Mouse (Mus musculus) liver (tissue): ENCODE measurements around the gene Stk11.

Source experiments
- DNase-seq: peaks from one replicate; pipeline ENCODE4 v3.0.0-alpha.2; 2020; ENCODE audit warnings: mixed read lengths

Stk11 gene

GRCm38 (mm10) chr10:80097275-80097674, 18.3 kb upstream of the Stk11 start:
- DNase-seq, result peak; percentile 78

- DNase-seq, result peak; percentile 34
These were observed 17.0 kb upstream of the Stk11 start for GRCm38 (mm10) chr10:80098630-80099029.

DNA sequence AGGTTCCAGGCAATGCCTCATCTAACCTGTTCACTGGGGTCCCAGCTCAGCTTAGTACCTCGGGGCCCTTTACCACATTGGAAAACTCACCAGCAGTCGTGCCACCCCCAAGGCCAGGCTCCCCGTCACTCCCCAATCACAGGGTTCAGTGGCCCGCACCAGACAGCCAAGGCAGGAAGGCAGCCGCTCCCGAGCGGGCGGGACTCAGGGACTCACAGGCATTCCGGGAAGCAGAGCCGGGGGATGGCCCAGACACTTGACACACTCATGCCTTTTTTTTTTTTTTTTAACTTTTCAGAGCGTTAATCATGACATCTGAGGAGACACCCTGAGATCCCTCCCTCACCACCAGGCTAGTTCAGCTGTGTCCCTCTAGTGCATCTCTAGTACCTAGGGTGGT, 14.6 kb upstream of the Stk11 start:
- peak; percentile 57 for DNase-seq

DNA sequence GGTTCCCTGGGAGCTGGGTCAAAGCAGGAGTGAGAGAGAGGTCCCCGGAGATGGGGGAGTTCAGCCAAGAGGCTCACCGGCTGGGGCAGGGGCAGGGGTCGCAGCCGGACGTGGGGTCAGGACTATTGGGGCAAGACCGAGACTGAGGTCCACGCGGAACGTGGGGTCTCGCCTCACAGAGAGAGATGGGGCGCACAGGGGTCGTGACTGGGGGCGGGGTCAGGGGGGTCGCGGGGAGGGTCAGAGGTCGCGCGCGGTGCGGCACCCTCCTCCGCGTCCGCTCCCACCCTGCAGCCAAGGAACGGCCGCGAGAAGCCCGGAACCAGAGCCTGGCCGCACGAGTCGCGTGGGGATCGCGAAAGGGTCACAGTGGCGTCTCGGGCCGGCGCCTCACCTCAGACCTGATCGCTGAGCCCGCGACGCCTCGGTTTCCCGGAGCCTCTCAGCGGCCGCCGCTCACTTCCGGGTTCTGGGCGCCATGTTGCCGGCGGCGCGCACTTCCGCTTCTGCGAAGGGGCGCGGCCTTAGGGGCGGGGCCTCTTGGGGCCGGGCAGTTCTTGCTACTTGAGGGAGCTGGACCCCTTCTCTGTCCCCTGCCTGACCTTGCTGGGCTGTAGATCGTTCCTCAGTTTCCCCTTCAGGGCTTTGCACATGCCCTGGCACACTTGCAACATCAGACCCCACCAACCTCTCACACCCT, 13.2 kb upstream of the Stk11 start:
- DNase-seq, result peak; percentile 93

- DNase-seq, result peak; percentile 47
These were observed 12.6 kb upstream of the Stk11 start for GRCm38 (mm10) chr10:80103032-80103431.

DNA sequence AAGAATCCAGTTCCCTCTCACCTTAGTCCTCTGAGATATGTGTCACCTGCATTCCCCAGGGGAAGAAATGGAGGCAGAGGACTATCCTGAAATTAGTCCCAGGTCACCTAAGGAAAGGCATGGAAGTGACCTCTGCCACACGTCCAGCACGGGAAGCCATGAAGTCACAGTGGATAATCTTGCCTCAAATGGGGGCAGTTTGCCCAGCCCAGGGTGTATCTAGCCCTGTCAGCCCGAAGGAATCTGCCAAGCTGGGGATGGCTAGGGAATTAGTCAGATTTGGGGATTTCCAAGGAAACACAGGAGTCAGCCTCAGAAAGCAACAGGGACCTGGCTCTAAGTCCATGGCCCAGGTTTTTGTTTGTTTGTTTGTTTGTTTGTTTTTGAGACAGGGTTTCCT, 11.4 kb upstream of the Stk11 start:
- DNase-seq, result no peak

DNA sequence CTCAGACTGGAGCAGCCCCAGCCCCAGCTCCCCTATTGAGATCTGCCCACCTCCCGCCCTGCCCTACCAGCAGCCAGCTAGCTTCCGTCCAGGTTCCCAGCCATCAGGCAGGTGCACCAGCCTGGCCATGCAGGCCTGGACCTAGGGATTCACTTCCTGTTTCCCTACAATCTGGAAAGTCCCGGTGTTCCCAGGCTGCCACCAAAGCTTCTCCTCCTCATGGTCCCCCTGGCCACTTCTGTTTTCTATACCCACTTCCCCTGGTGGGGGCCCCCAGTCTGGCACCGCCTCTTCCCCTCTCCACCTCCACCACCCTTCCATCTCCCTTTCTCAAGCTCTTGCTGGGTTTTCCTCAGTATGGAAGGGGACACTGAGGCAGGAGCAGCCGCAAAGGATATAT, 10.1 kb upstream of the Stk11 start, which contains the start of gene Sbno2:
Gene Sbno2, minus strand, starts transcription at position 112 of the 400 bp plus-strand sequence.
- DNase-seq, result no peak

- DNase-seq, result no peak
These were observed 9.7 kb upstream of the Stk11 start for GRCm38 (mm10) chr10:80105926-80106325.

GRCm38 (mm10) chr10:80107678-80108077, 7.9 kb upstream of the Stk11 start:
- no peak for DNase-seq

DNA sequence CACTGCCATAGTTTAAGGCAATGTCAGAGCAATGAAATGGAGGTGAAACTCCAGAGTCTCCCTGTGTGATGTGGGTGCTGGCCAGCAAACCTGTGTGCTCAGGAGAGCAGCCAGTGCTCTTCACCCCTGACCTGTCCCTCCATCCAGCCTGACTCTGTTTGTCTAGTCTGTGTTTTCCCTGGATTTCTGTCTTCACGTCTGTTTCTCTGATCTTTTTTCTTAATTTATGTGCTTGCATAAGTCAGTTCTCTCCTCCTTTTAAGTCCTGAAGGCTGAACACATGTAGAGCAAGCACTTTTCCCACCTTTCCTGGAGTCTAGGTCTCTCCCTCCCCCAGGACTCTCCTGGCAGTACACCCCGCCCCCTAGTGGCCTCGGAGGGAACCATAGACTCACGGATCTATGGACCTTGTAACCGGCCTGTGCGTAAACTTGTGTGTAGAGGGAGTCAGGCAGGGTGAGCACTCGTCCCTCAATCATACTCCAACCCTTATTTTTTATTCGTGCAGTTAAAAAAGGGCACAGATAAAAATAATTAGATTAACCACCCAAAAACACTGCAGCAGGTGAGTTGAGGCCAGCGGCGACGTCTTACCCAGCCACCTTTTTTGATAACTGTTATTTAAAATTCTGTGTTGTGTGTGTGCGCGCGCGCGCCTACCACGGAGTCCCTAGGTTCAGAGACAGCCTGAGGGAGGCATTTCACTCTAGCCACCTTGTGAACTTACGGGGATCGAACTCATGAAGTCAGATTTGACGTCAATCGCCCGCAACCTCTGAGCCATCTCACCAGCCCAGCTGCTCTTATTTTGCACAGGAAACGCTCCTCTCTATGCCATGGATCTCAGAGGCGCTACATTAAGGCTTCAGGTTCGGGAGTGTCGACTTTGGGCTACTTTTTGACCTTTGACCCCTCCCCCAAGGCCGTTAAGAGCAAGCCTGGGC, 990 bp upstream of the Stk11 start:
- peak; percentile 98 for DNase-seq

DNA sequence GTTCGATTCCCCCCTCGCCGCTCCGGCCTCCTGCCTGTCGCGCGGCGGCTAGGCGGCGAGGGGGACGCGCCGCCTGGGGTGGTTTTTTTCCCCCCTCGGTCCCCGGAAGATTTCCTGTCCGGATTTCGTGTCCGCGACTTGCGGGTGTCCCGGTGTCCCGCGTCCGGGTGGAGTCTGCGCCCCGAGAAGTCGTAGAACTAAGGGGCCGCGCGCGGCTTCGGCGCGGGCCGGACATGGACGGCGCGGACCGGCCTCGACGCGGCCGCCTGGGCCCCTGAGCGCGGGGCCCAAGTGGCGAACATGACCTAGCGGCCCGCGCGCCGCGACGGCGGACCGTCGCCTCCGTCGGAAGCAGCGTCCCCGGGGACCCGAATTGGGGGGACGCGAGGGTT, 337 bp downstream of the Stk11 start:
- peak; percentile 40 for DNase-seq

DNA sequence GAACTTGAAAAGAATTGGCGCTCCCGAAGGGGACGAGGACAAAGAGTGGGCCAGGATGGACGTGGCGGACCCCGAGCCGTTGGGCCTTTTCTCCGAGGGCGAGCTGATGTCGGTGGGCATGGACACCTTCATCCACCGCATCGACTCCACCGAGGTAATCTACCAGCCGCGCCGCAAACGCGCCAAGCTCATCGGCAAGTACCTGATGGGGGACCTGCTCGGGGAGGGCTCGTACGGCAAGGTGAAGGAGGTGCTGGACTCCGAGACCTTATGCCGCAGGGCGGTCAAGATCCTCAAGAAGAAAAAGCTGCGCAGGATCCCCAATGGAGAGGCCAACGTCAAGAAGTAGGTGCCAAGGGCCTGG, 942 bp downstream of the Stk11 start:
- peak; percentile 58 for DNase-seq

DNA sequence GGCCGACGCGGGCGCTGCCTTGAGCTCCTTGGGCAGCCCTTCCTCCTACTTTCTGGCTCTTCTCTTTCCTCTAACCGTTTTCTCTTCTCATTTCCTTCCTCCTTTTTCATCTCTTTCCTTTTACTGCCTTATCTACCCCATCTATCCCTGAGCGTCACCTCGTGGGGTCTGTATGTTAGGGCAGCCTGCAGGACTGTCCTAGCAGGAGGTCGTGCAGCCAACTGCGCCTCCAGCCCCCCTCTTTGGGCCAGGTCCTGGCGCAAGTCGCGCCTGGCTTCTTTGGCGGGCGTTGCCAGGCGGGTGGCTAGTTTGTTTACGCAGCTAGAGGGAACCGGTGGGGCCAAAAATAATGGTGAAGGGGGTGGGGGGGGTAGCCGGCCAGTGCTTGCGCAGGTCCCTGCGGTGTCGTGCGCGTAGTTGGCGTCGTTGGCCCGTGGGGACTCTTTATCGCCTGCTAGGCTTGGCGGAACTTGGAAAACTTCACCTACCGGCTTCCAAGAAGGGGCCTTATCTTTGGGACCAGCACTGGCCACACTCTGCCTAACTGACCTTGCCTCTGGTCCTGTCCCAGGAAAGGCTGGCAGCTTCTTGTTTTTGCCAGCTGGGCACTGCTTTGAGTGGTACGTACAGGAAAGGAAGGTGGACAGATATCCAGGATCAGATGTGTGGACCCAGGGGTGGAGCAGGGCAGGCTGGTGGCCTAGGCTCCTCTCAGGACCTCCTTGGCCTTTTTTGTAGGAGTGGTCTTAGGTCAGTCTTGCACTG, 1.5 kb downstream of the Stk11 start:
- DNase-seq, result peak; percentile 82

DNA sequence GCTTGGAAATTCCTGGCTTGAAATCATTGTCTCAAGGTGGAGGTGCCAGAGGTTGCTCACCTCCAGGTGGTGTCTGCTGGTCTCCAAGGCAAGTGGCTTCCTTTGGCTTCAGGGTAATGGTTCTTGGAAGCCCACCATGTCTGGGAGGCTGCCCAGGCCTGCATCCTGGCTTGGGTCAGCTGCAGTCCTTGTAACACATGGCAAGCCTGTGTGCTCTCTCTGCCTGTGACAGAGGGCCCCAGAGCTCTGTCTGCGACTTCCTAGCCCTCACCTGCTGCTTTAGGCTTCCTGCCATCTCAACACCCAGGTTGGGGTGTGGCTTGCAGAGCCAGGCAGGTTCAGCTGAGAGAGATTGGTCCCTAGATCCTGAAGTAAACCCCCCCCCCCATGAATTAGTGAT, 2.1 kb downstream of the Stk11 start:
- no peak for DNase-seq

- DNase-seq, result no peak
These were observed 2.9 kb downstream of the Stk11 start for GRCm38 (mm10) chr10:80118552-80118951.

DNA sequence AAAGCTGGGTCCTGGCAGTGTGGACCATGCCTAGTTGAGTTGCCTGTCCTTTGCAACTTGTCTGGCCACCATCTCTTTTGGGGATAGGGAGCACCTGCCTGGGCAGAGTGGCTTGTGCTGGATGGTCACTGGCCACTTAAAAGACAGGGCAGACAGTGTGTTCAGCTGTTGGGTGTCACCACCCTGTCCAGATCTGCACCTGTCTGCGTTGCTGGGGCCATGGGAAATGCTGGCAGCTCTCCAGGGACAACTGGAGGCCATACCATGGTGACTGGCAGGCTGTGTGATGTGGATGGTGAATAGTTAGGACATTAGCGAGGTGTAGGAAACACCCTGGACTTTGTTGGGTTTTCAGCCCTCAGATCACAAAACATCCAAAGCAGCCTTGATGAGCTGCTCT, 4.5 kb downstream of the Stk11 start:
- DNase-seq, result no peak

DNA sequence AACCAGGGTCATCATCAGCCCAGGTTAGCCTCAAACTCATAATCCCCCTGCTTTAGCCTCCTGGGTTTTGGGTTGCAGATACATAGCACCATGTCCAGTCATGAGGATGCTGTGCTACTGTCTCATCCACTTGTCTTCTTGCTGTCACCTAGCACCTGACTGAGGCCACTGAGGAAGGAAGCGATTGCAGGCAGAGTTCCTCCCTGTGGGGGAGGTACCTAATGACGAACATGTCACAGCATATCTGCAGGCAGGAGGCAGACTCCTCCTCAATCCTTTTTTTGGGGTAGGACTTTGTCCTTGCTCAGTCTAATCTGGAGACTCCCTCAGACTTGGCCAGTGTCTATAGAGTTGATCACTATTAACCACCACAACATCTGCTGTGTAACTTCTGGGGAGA, 6.0 kb downstream of the Stk11 start:
- no peak for DNase-seq

DNA sequence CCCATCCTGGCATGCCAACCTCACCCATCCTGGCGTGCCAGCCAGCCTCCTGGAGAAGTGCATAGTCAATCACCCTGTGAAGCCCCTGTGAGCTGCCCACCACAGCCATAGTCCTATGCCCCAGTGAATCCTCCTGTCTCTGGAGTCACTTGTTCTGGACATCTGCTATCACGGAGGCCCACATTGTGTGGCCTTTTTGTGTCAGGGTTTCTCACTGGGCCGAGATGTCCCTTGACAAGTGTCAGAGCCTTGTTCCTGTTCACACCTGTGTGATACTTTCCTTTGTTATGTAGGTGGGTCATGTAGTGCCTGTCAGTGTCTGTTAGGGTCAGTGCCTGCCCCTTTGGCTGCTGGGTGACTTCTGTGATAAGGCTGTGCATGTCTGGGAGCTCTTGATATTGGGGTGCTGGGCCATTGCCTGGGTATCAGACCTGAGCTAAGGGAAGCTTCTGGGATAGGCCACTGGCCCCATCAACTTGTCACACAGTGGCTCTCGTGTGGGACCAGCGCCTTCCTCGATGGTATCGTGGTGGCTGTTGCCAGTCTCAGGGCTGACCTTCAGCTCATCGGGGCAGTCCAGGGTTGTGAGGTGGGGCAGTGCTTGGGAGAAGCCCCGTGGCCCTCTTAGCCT, 8.4 kb downstream of the Stk11 start:
- DNase-seq, result peak; percentile 79

- DNase-seq, result no peak
These were observed 12.3 kb downstream of the Stk11 start for GRCm38 (mm10) chr10:80127920-80128319.

DNA sequence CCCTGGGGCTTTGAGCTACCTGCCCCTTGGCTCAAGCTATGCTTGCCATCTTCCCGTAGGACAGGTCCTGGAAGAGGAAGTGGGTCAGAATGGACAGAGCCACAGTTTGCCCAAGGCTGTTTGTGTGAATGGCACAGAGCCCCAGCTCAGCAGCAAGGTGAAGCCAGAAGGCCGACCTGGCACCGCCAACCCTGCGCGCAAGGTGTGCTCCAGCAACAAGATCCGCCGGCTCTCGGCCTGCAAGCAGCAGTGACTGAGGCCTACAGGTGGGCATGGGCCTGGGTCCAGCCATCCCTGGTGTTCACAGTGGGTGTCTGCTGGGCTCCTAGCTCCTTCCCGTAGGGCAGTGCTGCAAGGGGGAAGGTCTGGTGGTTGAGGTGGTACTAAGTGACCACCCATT, 14.2 kb downstream of the Stk11 start:
- DNase-seq, result no peak

GRCm38 (mm10) chr10:80130403-80131031, 14.9 kb downstream of the Stk11 start:
- peak; percentile 22 for DNase-seq

GRCm38 (mm10) chr10:80131316-80131951, 15.8 kb downstream of the Stk11 start:
- peak; percentile 39 for DNase-seq
